Mouse (Mus musculus) monocyte, adult 2 months (primary cell): ENCODE data around the gene Gm527.

ENCODE experiments used
- DNase-seq, 2 experiments: peaks; one replicate each; pipeline ENCODE4 v3.0.0; 2022; ENCODE audit warnings: low spot score in 2 of 2, low read depth in 1 of 2

Gene Gm527

GRCm38 (mm10) chr12:64917578-64918471, at the start of gene Gm527:
TSS of gene Gm527 (plus strand) at chr12:64917906.
- DNase-seq, result peak; percentile 73 to 80

GRCm38 (mm10) chr12:64871103-64871502, 46.6 kb upstream of the Gm527 start:
- no peak for DNase-seq

- DNase-seq, result no peak
These were observed 20.5 kb upstream of the Gm527 start for GRCm38 (mm10) chr12:64897060-64897730.

GRCm38 (mm10) chr12:64902506-64902905, 15.2 kb upstream of the Gm527 start:
- no peak for DNase-seq

GRCm38 (mm10) chr12:64903186-64903585, 14.5 kb upstream of the Gm527 start:
- no peak for DNase-seq

- DNase-seq, result no peak
These were observed 4.7 kb upstream of the Gm527 start for GRCm38 (mm10) chr12:64912996-64913395.

- no peak for DNase-seq
These were observed 971 bp upstream of the Gm527 start for GRCm38 (mm10) chr12:64916735-64917134.

GRCm38 (mm10) chr12:64937493-64937892, 19.8 kb downstream of the Gm527 start:
- no peak for DNase-seq

- no peak for DNase-seq
These were observed 46.9 kb downstream of the Gm527 start for GRCm38 (mm10) chr12:64964560-64964959.

GRCm38 (mm10) chr12:64965124-64966026, 47.7 kb downstream of the Gm527 start, which contains the start of the genes Klhl28 and Togaram1:
TSS of gene Klhl28 (minus strand) at chr12:64965534.
TSS of gene Togaram1 (plus strand) at chr12:64965804.
- peak; percentile 98 for DNase-seq

GRCm38 (mm10) chr12:64966101-64966631, 48.5 kb downstream of the Gm527 start:
- DNase-seq, result peak in 1 of 2 experiments; percentile 18

GRCm38 (mm10) chr12:64966652-64967435, 49.1 kb downstream of the Gm527 start:
- DNase-seq, result no peak

- DNase-seq, result no peak
These were observed 49.8 kb downstream of the Gm527 start for GRCm38 (mm10) chr12:64967470-64967869.

GRCm38 (mm10) chr12:64968067-64968466, 50.4 kb downstream of the Gm527 start:
- no peak for DNase-seq

- no peak for DNase-seq
These were observed 53.7 kb downstream of the Gm527 start for GRCm38 (mm10) chr12:64971399-64971798.

GRCm38 (mm10) chr12:64972063-64972462, 54.4 kb downstream of the Gm527 start:
- no peak for DNase-seq
